27 mouse cellular contexts compared by ENCODE assay signal in the genomic region with DNA sequence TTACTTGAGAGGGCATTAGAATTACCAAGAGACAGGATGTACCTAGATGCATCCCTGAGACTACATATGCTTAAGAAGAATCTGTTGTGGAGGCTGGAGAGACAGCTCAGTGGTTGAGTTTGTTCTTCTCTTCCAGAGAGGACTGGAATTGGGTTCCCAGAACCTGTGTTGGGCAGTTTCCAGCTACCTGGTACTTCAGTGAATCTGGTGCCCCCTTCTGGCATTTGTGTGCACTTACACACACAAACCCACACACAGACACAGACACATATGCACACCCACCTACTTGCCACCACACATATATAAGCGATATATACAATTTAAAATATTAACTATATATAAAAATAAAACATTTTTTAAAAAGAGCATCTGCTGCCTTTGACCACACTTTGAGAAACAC. TPM values are rescaled to one million over a fixed set of nuclear protein-coding genes. Genes with fewer than 3 reads are reported as not detected.
DNase-seq lines count a peak whose midpoint lies in the region; ATAC-seq and TF ChIP-seq lines count a peak whose summit lies in the region.
"Had no signal": no experiment of that assay in that cellular context is flagged by ENCODE, and none has a peak within 500 bp of the region (broad histone marks: within the 10 kb centered on the region; RNA-seq: fewer than 3 reads in every experiment).

No protein-coding gene starts in this region.

- no peaks in the 10 kb centered on the region for H3K9me3 ChIP-seq in liver, embryonic 11.5 days (ENCODE audit: control insufficient read depth, low read length)
- H3K9me3 ChIP-seq in E14TG2a.4 (ENCODE audit: low read length): no peaks in the 10 kb centered on the region
- H3K9me3 ChIP-seq: embryonic facial prominence, embryonic 15.5 days; hindbrain, embryonic 10.5 days; limb, embryonic 12.5 days; midbrain, embryonic 10.5 days; neural tube, embryonic 15.5 days had no signal

- H3K36me3 ChIP-seq in liver, adult 2 months (ENCODE audit: control insufficient read depth, insufficient read depth, low read length): no peaks in the 10 kb centered on the region
- H3K36me3 ChIP-seq in liver, embryonic 11.5 days (ENCODE audit: control insufficient read depth, insufficient read depth, low read length): no peaks in the 10 kb centered on the region
- no peaks in the 10 kb centered on the region for H3K36me3 ChIP-seq in E14TG2a.4 (ENCODE audit: insufficient read depth, low read length)
- H3K36me3 ChIP-seq: embryonic facial prominence, embryonic 15.5 days; hindbrain, embryonic 10.5 days; limb, embryonic 12.5 days; midbrain, embryonic 10.5 days; neural tube, embryonic 15.5 days had no signal

- ATAC-seq in liver, embryonic 11.5 days (replicated peaks; ENCODE audit: low FRiP score): no peak
- no peak for ATAC-seq in Patski
- ATAC-seq: forebrain, embryonic 14.5 days; hindbrain, embryonic 16.5 days; lung, postnatal 0 days had no signal

- H3K4me2 ChIP-seq in liver, embryonic 11.5 days: no peak overlapping the region
- H3K4me2 ChIP-seq: embryonic facial prominence, embryonic 15.5 days; heart, embryonic 11.5 days; limb, embryonic 12.5 days; neural tube, embryonic 15.5 days had no signal

- POLR2A ChIA-PET in Patski (lab: Charles Lee): no interaction called here

- peak; percentile 40 for DNase-seq in liver, adult 2 months (ENCODE audit: extremely low read depth, low read depth, low spot score)
- no peak for DNase-seq in liver, embryonic 11.5 days (ENCODE audit: low spot score)
- DNase-seq in Patski (ENCODE audit: low read depth, low spot score): no peak
- no peak for DNase-seq in ovary, adult 18-20 months (ENCODE audit: low spot score)
- DNase-seq in cerebellum, postnatal 25 days: no peak
- DNase-seq in ovary, postnatal 10 days (ENCODE audit: low spot score): no peak
- DNase-seq: adrenal gland, postnatal 25 days; cerebellum, adult 8-10 months; heart, postnatal 10 days; kidney, adult 18-20 months had no signal

- no peak overlapping the region for H3K9ac ChIP-seq in liver, adult 2 months (ENCODE audit: low read depth, low read length)
- H3K9ac ChIP-seq in liver, embryonic 11.5 days (ENCODE audit: low read depth, low read length): no peak overlapping the region
- H3K9ac ChIP-seq: embryonic facial prominence, embryonic 15.5 days; limb, embryonic 12.5 days; neural tube, embryonic 15.5 days had no signal

- no peaks in the 10 kb centered on the region for H3K4me1 ChIP-seq in liver, adult 2 months (ENCODE audit: control insufficient read depth, insufficient read depth, low read length)
- no peaks in the 10 kb centered on the region for H3K4me1 ChIP-seq in liver, embryonic 11.5 days (replicated peaks; ENCODE audit: control insufficient read depth, insufficient read depth, low read length)
- peaks cover 7% of the 10 kb centered on the region; the same call in 1 of the 2 replicates for H3K4me1 ChIP-seq in E14TG2a.4 (replicated peaks; ENCODE audit: low read depth, low read length)
- H3K4me1 ChIP-seq: embryonic facial prominence, embryonic 15.5 days; hindbrain, embryonic 10.5 days; midbrain, embryonic 10.5 days; neural tube, embryonic 15.5 days had no signal

- H3K79me2 ChIP-seq in liver, adult 2 months (ENCODE audit: control insufficient read depth, insufficient read depth, low read length): no peaks in the 10 kb centered on the region

- H3K27ac ChIP-seq in liver, adult 2 months (replicated peaks; ENCODE audit: insufficient read depth, low read depth, low read length): no peak overlapping the region
- H3K27ac ChIP-seq in liver, embryonic 11.5 days (ENCODE audit: low read depth, low read length): no peak overlapping the region
- H3K27ac ChIP-seq: embryonic facial prominence, embryonic 15.5 days; hindbrain, embryonic 10.5 days; limb, embryonic 12.5 days; midbrain, embryonic 10.5 days; neural tube, embryonic 15.5 days had no signal

- H3K27me3 ChIP-seq in liver, adult 2 months (ENCODE audit: control insufficient read depth, insufficient read depth, low read length): no peaks in the 10 kb centered on the region
- no peaks in the 10 kb centered on the region for H3K27me3 ChIP-seq in liver, embryonic 11.5 days (replicated peaks; ENCODE audit: control insufficient read depth, insufficient read depth, low read length)
- H3K27me3 ChIP-seq in E14TG2a.4 (ENCODE audit: insufficient read depth, low read length): no peaks in the 10 kb centered on the region
- peaks cover 57% of the 10 kb centered on the region for H3K27me3 ChIP-seq in Patski
- H3K27me3 ChIP-seq: embryonic facial prominence, embryonic 15.5 days; limb, embryonic 12.5 days; neural tube, embryonic 15.5 days had no signal

- H3K4me3 ChIP-seq in liver, adult 2 months (ENCODE audit: insufficient read depth, low read depth, low read length): no peak overlapping the region
- no peak overlapping the region for H3K4me3 ChIP-seq in liver, embryonic 11.5 days (ENCODE audit: low read depth, low read length)
- no peak overlapping the region for H3K4me3 ChIP-seq in E14TG2a.4 (replicated peaks; ENCODE audit: low read length)
- H3K4me3 ChIP-seq: embryonic facial prominence, embryonic 15.5 days; hindbrain, embryonic 10.5 days; limb, embryonic 12.5 days; midbrain, embryonic 10.5 days; neural tube, embryonic 15.5 days had no signal

- WGBS in liver, adult 2 months: 98% methylated on average over 1 of the region's 1 CpGs
- WGBS in liver, embryonic 11.5 days: 93% methylated on average over 1 of the region's 1 CpGs

- TF ChIP-seq POLR2A in liver, adult 2 months (IDR thresholded peaks at IDR 0.05; ENCODE audit: extremely low read depth, insufficient read depth, low read length): no peak

- CTCF ChIA-PET in Patski (lab: Charles Lee): no interaction called here

- in situ Hi-C loops in Patski (cut with MboI; ENCODE audit: low pct_unique_long_range_greater_than_20kb): no loop called here

- TF ChIP-seq CTCF in liver, adult 2 months (IDR thresholded peaks at IDR 0.05; ENCODE audit: low read depth, low read length): peak; percentile 16; the same call in 1 of the 2 replicates
- TF ChIP-seq CTCF in E14TG2a.4 (conservative IDR thresholded peaks at IDR 0.05; ENCODE audit: low read length) (peak; percentile 55), Patski (IDR thresholded peaks at IDR 0.05) (peak; percentile 43)

RNA-seq across cellular contexts. Expression of gene Pde6c, which starts 23.7 kb away (rescaled TPM):
- total RNA-seq in liver, adult 2 months (2014; rRNA removed): 1.0 and 2.1 TPM in 2 replicates
- 0.09 TPM in 1 of 2 replicates, not detected in the other for polyA plus RNA-seq in liver, adult 2 months (2012; rRNA removed)
- 2.4 and 4.0 TPM in 2 replicates for polyA plus RNA-seq in liver, embryonic 11.5 days (2014; fragmentation: Nextera tagmentation; extraction: Ambion mirVana)
- not detected for polyA plus RNA-seq in Patski (2021)
- total RNA-seq: adrenal gland, postnatal 25 days; gastrocnemius, adult 8-10 months; heart, postnatal 10 days had no signal
- polyA plus RNA-seq: embryonic facial prominence, embryonic 15.5 days; gonadal fat pad, adult 2 months; hindbrain, embryonic 10.5 days; large intestine, adult 2 months; limb, embryonic 12.5 days; lung, postnatal 0 days; midbrain, embryonic 10.5 days; neural tube, embryonic 15.5 days; small intestine, adult 2 months; thymus, postnatal 0 days; urinary bladder, adult 2 months had no signal

RNA-seq across cellular contexts. Expression of gene Rbp4, which starts 31.2 kb away (rescaled TPM):
- total RNA-seq in liver, adult 2 months (2014; rRNA removed): 2,479 and 2,762 TPM in 2 replicates
- polyA plus RNA-seq in liver, adult 2 months (2012; rRNA removed): 5,105 and 5,134 TPM in 2 replicates
- 1,416 and 1,448 TPM in 2 replicates for polyA plus RNA-seq in liver, embryonic 11.5 days (2014; fragmentation: Nextera tagmentation; extraction: Ambion mirVana)
- 2.1 TPM for polyA plus RNA-seq in Patski (2021)

RNA-seq across cellular contexts. Expression of gene Ffar4, which starts 59.4 kb away (rescaled TPM):
- total RNA-seq in liver, adult 2 months (2014; rRNA removed): 0.09 and 0.13 TPM in 2 replicates
- polyA plus RNA-seq in liver, adult 2 months (2012; rRNA removed): 0.58 and 0.83 TPM in 2 replicates
- polyA plus RNA-seq in liver, embryonic 11.5 days (2014; fragmentation: Nextera tagmentation; extraction: Ambion mirVana): 1.1 TPM in 2 replicates
- not detected for polyA plus RNA-seq in Patski (2021)
- total RNA-seq: layer of hippocampus, postnatal 14 days had no signal
- polyA plus RNA-seq: heart, embryonic 11.5 days; midbrain, embryonic 10.5 days had no signal

Comparison
In these comparisons a context has a peak if more than half of its experiments do, and no peak if none do; other contexts are left out.
1. RNA of gene Rbp4, which starts 31.2 kb away (polyA plus RNA-seq): 5,105 to 5,134 TPM in liver, adult 2 months and 1,416 to 1,448 TPM in liver, embryonic 11.5 days; 2.1 TPM in Patski (single experiment); every median in the first group is over 100 times any median in the second.
2. Peak in every context shown above with its lines, with median percentiles within 50 percentile points of each other: CTCF ChIP-seq.